Mouse (Mus musculus): Measurements from ENCODE around the gene Myl7.

The Myl7 gene

GRCm38 (mm10) chr11:5861678-5862393 is 36.7 kb downstream of the Myl7 start, which contains the start of gene Aebp1:
Aebp1 (plus strand) TSS chr11:5861947.
- peak; percentile 52 for DNase-seq

- no peak for DNase-seq
These were observed 37.9 kb downstream of the Myl7 start for GRCm38 (mm10) chr11:5860639-5861038.

GRCm38 (mm10) chr11:5859883-5860550 is 38.6 kb downstream of the Myl7 start:
- no peak for DNase-seq

- no peak for DNase-seq
These were observed 39.9 kb downstream of the Myl7 start for GRCm38 (mm10) chr11:5858723-5859122.

- no peak for DNase-seq
These were observed 42.0 kb downstream of the Myl7 start for GRCm38 (mm10) chr11:5856479-5857130.

- peak; percentile 63 for DNase-seq
These were observed 42.7 kb downstream of the Myl7 start for GRCm38 (mm10) chr11:5855902-5856301.

- DNase-seq, result no peak
These were observed 43.1 kb downstream of the Myl7 start for GRCm38 (mm10) chr11:5855481-5855880.

- DNase-seq, result no peak
These were observed 46.3 kb downstream of the Myl7 start for GRCm38 (mm10) chr11:5852314-5852713.

GRCm38 (mm10) chr11:5851021-5851736 is 47.4 kb downstream of the Myl7 start:
- DNase-seq, result no peak

GRCm38 (mm10) chr11:5850452-5850851 is 48.1 kb downstream of the Myl7 start:
- no peak for DNase-seq

- DNase-seq, result no peak
These were observed 49.3 kb downstream of the Myl7 start for GRCm38 (mm10) chr11:5849316-5849715.

GRCm38 (mm10) chr11:5848741-5849140 is 49.8 kb downstream of the Myl7 start:
- DNase-seq, result no peak

GRCm38 (mm10) chr11:5846639-5847345 is 51.8 kb downstream of the Myl7 start:
- peak; percentile 27 for DNase-seq

Data from lung, postnatal 14 days (tissue).